Mouse (Mus musculus) embryonic facial prominence, embryonic 12.5 days (tissue): Measurements from ENCODE around the gene Trmt11. TPM values are rescaled to one million over a fixed set of nuclear protein-coding genes. Genes with fewer than 3 reads are reported as not detected.
"Not testable (repeated sequence)": the region's sequence is repeated elsewhere in the genome, so short reads cannot be mapped to it uniquely, and the experiment has no call there.

Experiments used
- ATAC-seq: fragments of 200-750 bp; cut with Nextera tagmentation; 2 replicates; pipeline ENCODE4 v1.8.0; 2017; ENCODE audit not compliant: insufficient number of reproducible peaks, insufficient read depth, low FRiP score, low TSS enrichment
- H3K27ac ChIP-seq: fragments of 300-500 bp; sonication (generic); 2 replicates; pipeline ENCODE4 v1.5.1; 2016; ENCODE audit warnings: mild to moderate bottlenecking
- H3K27me3 ChIP-seq: fragments of 300-500 bp; sonication (generic); 2 replicates; pipeline ENCODE4 v1.6.1; 2016; ENCODE audit warnings: mild to moderate bottlenecking, moderate library complexity
- H3K36me3 ChIP-seq: fragments of 300-500 bp; sonication (generic); 2 replicates; pipeline ENCODE4 v1.6.1; 2016; ENCODE audit warnings: mild to moderate bottlenecking
- H3K4me1 ChIP-seq: fragments of 300-500 bp; sonication (generic); 2 replicates; pipeline ENCODE4 v1.6.1; 2016
- H3K4me2 ChIP-seq: fragments of 300-500 bp; sonication (generic); replicated peaks from 2 replicates; pipeline ENCODE4 v1.6.1; 2016; ENCODE audit warnings: mild to moderate bottlenecking, moderate library complexity
- H3K4me3 ChIP-seq: fragments of 300-500 bp; sonication (generic); 2 replicates; pipeline ENCODE4 v1.5.1; 2016; ENCODE audit warnings: mild to moderate bottlenecking
- H3K9ac ChIP-seq: fragments of 300-500 bp; sonication (generic); 2 replicates; pipeline ENCODE4 v1.6.1; 2016; ENCODE audit warnings: mild to moderate bottlenecking, moderate library complexity
- H3K9me3 ChIP-seq: fragments of 300-500 bp; sonication (generic); 2 replicates; pipeline ENCODE4 v1.6.1; 2016; ENCODE audit warnings: mild to moderate bottlenecking, moderate library complexity
- WGBS: fragments of 180-500 bp; shearing (Covaris S2); methylation state at CpG from one replicate; pipeline ENCODE4 v1.1.7; 2016; 5-methylcytosine and 5-hydroxymethylcytosine counted together
- polyA plus RNA-seq: library from polyadenylated mRNA; unstranded; fragments of >200 nt; fragmentation: Nextera tagmentation; extraction: Ambion mirVana; gene quantifications from 2 replicates; pipeline ENCODE4 v1.2.1, GENCODE M21; 2016

Trmt11 gene
- polyA plus RNA-seq, 1 experiment from 2014 or later = 32.0 TPM

GRCm38 (mm10) chr10:30552377-30552776 lies 48.2 kb downstream of the Trmt11 start:
- ATAC-seq = no peak
- Histone ChIP-seq H3K4me2 (no peak overlapping the region), H3K4me3 (no peak overlapping the region), H3K36me3 (peaks cover 37% of the 10 kb centered on the region), H3K4me1 (no peaks in the 10 kb centered on the region), H3K27me3 (no peaks in the 10 kb centered on the region), H3K9me3 (no peaks in the 10 kb centered on the region), H3K27ac (no peak overlapping the region), H3K9ac (no peak overlapping the region)
- 94% methylated on average over 1 of the region's 1 CpGs for WGBS

- no peak for ATAC-seq
- no peak overlapping the region for H3K4me3 ChIP-seq
- H3K9me3 ChIP-seq = no peaks in the 10 kb centered on the region
- 82% methylated on average over 3 of the region's 3 CpGs for whole genome bisulfite sequencing
- H3K9ac ChIP-seq = no peak overlapping the region
- no peak overlapping the region for H3K4me2 ChIP-seq
- H3K36me3 ChIP-seq = peaks cover 31% of the 10 kb centered on the region
- no peaks in the 10 kb centered on the region for H3K27me3 ChIP-seq
- H3K27ac ChIP-seq = no peak overlapping the region
- H3K4me1 ChIP-seq = no peaks in the 10 kb centered on the region
Observed at GRCm38 (mm10) chr10:30549974-30550373, 50.6 kb downstream of the Trmt11 start.

- Histone ChIP-seq H3K36me3 (peaks cover 17% of the 10 kb centered on the region), H3K4me2 (no peak overlapping the region), H3K27me3 (no peaks in the 10 kb centered on the region), H3K4me3 (no peak overlapping the region), H3K4me1 (no peaks in the 10 kb centered on the region), H3K9ac (no peak overlapping the region), H3K27ac (no peak overlapping the region), H3K9me3 (no peaks in the 10 kb centered on the region)
- 86% methylated on average over 5 of the region's 5 CpGs for WGBS
- no peak for ATAC-seq
Observed at GRCm38 (mm10) chr10:30538538-30538815, 62.1 kb downstream of the Trmt11 start.

- no peaks in the 10 kb centered on the region for H3K4me1 ChIP-seq
- WGBS = 78% methylated on average over 10 of the region's 10 CpGs
- no peak overlapping the region for H3K27ac ChIP-seq
- no peak overlapping the region for H3K4me2 ChIP-seq
- H3K9me3 ChIP-seq = no peaks in the 10 kb centered on the region
- no peak for ATAC-seq
- no peak overlapping the region for H3K9ac ChIP-seq
- H3K36me3 ChIP-seq = peaks cover 17% of the 10 kb centered on the region
- no peak overlapping the region for H3K4me3 ChIP-seq
- H3K27me3 ChIP-seq = no peaks in the 10 kb centered on the region
Observed at GRCm38 (mm10) chr10:30537734-30538537, 62.6 kb downstream of the Trmt11 start.

- H3K4me2 ChIP-seq, H3K9ac ChIP-seq, H3K4me3 ChIP-seq, H3K9me3 ChIP-seq, H3K27me3 ChIP-seq, H3K27ac ChIP-seq, H3K4me1 ChIP-seq, ATAC-seq: not testable (repeated sequence)
- WGBS = 96% methylated on average over 7 of the region's 7 CpGs
- H3K36me3 ChIP-seq = peaks cover 16% of the 10 kb centered on the region
Observed at GRCm38 (mm10) chr10:30535930-30536329, 64.6 kb downstream of the Trmt11 start.

GRCm38 (mm10) chr10:30527122-30527521 lies 73.4 kb downstream of the Trmt11 start:
- WGBS = 92% methylated on average over 1 of the region's 1 CpGs
- Histone ChIP-seq H3K9ac (no peak overlapping the region), H3K36me3 (0 out of 2 replicates have a peak, but pooled peaks cover 1% of the 10 kb centered on the region), H3K4me1 (no peaks in the 10 kb centered on the region), H3K9me3 (no peaks in the 10 kb centered on the region), H3K4me2 (no peak overlapping the region), H3K27me3 (no peaks in the 10 kb centered on the region), H3K27ac (no peak overlapping the region), H3K4me3 (no peak overlapping the region)
- no peak for ATAC-seq

- H3K9ac ChIP-seq = no peak overlapping the region
- no peak overlapping the region for H3K4me3 ChIP-seq
- H3K9me3 ChIP-seq = no peaks in the 10 kb centered on the region
- no peaks in the 10 kb centered on the region for H3K27me3 ChIP-seq
- no peak for ATAC-seq
- no peak overlapping the region for H3K4me2 ChIP-seq
- no peaks in the 10 kb centered on the region for H3K36me3 ChIP-seq
- no peaks in the 10 kb centered on the region for H3K4me1 ChIP-seq
- no peak overlapping the region for H3K27ac ChIP-seq
Observed at GRCm38 (mm10) chr10:30521727-30522126, 78.8 kb downstream of the Trmt11 start.

GRCm38 (mm10) chr10:30519143-30519542 lies 81.4 kb downstream of the Trmt11 start:
- no peaks in the 10 kb centered on the region for H3K9me3 ChIP-seq
- H3K27me3 ChIP-seq = no peaks in the 10 kb centered on the region
- no peaks in the 10 kb centered on the region for H3K4me1 ChIP-seq
- H3K27ac ChIP-seq = no peak overlapping the region
- H3K9ac ChIP-seq = no peak overlapping the region
- H3K4me3 ChIP-seq = no peak overlapping the region
- no peaks in the 10 kb centered on the region for H3K36me3 ChIP-seq
- 84% methylated on average over 5 of the region's 5 CpGs for WGBS
- no peak for ATAC-seq
- H3K4me2 ChIP-seq = no peak overlapping the region

- no peak overlapping the region for H3K4me3 ChIP-seq
- no peaks in the 10 kb centered on the region for H3K4me1 ChIP-seq
- WGBS = 65% methylated on average over 2 of the region's 2 CpGs
- no peaks in the 10 kb centered on the region for H3K27me3 ChIP-seq
- ATAC-seq = no peak
- H3K9me3 ChIP-seq = no peaks in the 10 kb centered on the region
- no peak overlapping the region for H3K4me2 ChIP-seq
- H3K9ac ChIP-seq = no peak overlapping the region
- H3K27ac ChIP-seq = no peak overlapping the region
- no peaks in the 10 kb centered on the region for H3K36me3 ChIP-seq
Observed at GRCm38 (mm10) chr10:30517224-30517623, 83.3 kb downstream of the Trmt11 start.

GRCm38 (mm10) chr10:30516771-30517170 lies 83.8 kb downstream of the Trmt11 start:
- 71% methylated on average over 3 of the region's 3 CpGs for WGBS
- ATAC-seq = no peak
- no peak overlapping the region for H3K4me3 ChIP-seq
- H3K27me3 ChIP-seq = no peaks in the 10 kb centered on the region
- no peaks in the 10 kb centered on the region for H3K9me3 ChIP-seq
- H3K9ac ChIP-seq = no peak overlapping the region
- H3K36me3 ChIP-seq = no peaks in the 10 kb centered on the region
- no peak overlapping the region for H3K4me2 ChIP-seq
- no peak overlapping the region for H3K27ac ChIP-seq
- no peaks in the 10 kb centered on the region for H3K4me1 ChIP-seq

GRCm38 (mm10) chr10:30504736-30505135 lies 95.8 kb downstream of the Trmt11 start:
- H3K27ac ChIP-seq = no peak overlapping the region
- H3K4me2 ChIP-seq = no peak overlapping the region
- no peaks in the 10 kb centered on the region for H3K27me3 ChIP-seq
- no peak for ATAC-seq
- H3K36me3 ChIP-seq = no peaks in the 10 kb centered on the region
- no peaks in the 10 kb centered on the region for H3K9me3 ChIP-seq
- 86% methylated on average over 2 of the region's 2 CpGs for WGBS
- H3K4me3 ChIP-seq = no peak overlapping the region
- no peaks in the 10 kb centered on the region for H3K4me1 ChIP-seq
- no peak overlapping the region for H3K9ac ChIP-seq

GRCm38 (mm10) chr10:30503168-30503567 lies 97.4 kb downstream of the Trmt11 start:
- no peak for ATAC-seq
- Histone ChIP-seq H3K9me3 (no peaks in the 10 kb centered on the region), H3K27me3 (no peaks in the 10 kb centered on the region), H3K27ac (no peak overlapping the region), H3K4me3 (no peak overlapping the region), H3K9ac (no peak overlapping the region), H3K4me1 (no peaks in the 10 kb centered on the region), H3K36me3 (no peaks in the 10 kb centered on the region), H3K4me2 (no peak overlapping the region)
- 76% methylated on average over 2 of the region's 2 CpGs for WGBS
